Mouse (Mus musculus): Measurements from ENCODE around the gene Tmsb15l.

GRCm38 (mm10) chrX:137019310-137019709, 42.6 kb upstream of the Tmsb15l start:
- TF ChIP-seq CTCF (IDR thresholded peaks at IDR 0.05; ENCODE audit: low read depth, low read length), result no peak
- no peak for TF ChIP-seq POLR2A (IDR thresholded peaks at IDR 0.05; ENCODE audit: insufficient read depth, low read length)
- no peak for TF ChIP-seq EP300 (IDR thresholded peaks at IDR 0.05; ENCODE audit: insufficient read depth, low read depth, low read length)
